In the genomic region with DNA sequence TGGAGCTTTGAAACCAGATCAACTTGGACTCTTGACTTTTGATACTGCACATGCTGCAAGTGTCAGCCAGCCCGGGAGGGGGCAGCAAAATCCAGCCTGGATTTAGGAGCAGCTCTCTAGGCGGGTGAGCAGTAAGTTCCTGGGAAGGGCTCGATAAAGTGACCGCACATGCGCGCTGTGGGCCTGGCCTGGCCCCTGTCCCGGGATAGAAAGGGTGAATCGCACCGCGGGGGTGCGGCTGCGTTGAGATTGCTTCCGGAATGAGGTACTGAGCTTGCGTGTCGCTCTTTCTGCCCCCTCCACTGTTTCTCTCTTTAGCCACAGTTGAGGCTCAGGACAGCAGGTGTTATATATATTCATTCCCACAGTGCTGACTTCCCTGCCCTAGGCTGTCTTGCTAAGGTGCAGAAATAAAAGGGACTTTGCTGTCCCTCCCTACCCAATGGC, we compare ENCODE assay signal across 7 mouse cellular contexts. TPM values are rescaled to one million over a fixed set of nuclear protein-coding genes. Genes with fewer than 3 reads are reported as not detected.
DNase-seq lines count a peak whose midpoint lies in the region; ATAC-seq lines count a peak whose summit lies in the region.

No protein-coding gene starts in this region.

- peak; percentile 98 for ATAC-seq in granulocyte monocyte progenitor cell, adult 5-6 weeks (replicated peaks; ENCODE audit: poor library complexity, severe bottlenecking)
- peak; percentile 94 for ATAC-seq in midbrain, embryonic 14.5 days (ENCODE audit: low FRiP score, low TSS enrichment)

- peak overlapping the region; percentile 51 for H3K4me3 ChIP-seq in limb, embryonic 10.5 days
- H3K4me3 ChIP-seq in midbrain, embryonic 14.5 days (replicated peaks; ENCODE audit: low read depth, low read length) = peak overlapping the region; percentile 31

- peak; percentile 90 for DNase-seq in adrenal gland, adult 2 months
- DNase-seq in embryo, embryonic 11.5 days (ENCODE audit: low read depth, low spot score) = peak; percentile 81
- peak; percentile 86 for DNase-seq in kidney, adult 11 months
- peak; percentile 88 for DNase-seq in limb, embryonic 10.5 days (ENCODE audit: low spot score)
- peak; percentile 92 for DNase-seq in midbrain, embryonic 14.5 days
- DNase-seq in spleen, adult 18-20 months = peak; percentile 46 to 69

- H3K27me3 ChIP-seq in limb, embryonic 10.5 days (ENCODE audit: low read depth, poor library complexity, severe bottlenecking) = no peaks in the 10 kb centered on the region
- no peaks in the 10 kb centered on the region for H3K27me3 ChIP-seq in midbrain, embryonic 14.5 days (ENCODE audit: control insufficient read depth, insufficient read depth, low read length)

- no peaks in the 10 kb centered on the region for H3K36me3 ChIP-seq in limb, embryonic 10.5 days
- H3K36me3 ChIP-seq in midbrain, embryonic 14.5 days (ENCODE audit: control insufficient read depth, insufficient read depth, low read length) = no peaks in the 10 kb centered on the region

- H3K27ac ChIP-seq in limb, embryonic 10.5 days = peak overlapping the region; percentile 38; the same call in 1 of the 2 replicates
- H3K27ac ChIP-seq in midbrain, embryonic 14.5 days (replicated peaks; ENCODE audit: low read depth, low read length) = no peak overlapping the region

- peak overlapping the region; percentile 56 for H3K4me2 ChIP-seq in midbrain, embryonic 14.5 days (ENCODE audit: low read length)

- peak overlapping the region; percentile 28; the same call in 1 of the 2 replicates for H3K9ac ChIP-seq in midbrain, embryonic 14.5 days (replicated peaks; ENCODE audit: low read length)

- under 1% methylated on average over 15 of the region's 15 CpGs for WGBS in limb, embryonic 10.5 days
- under 1% methylated on average over 15 of the region's 15 CpGs for WGBS in midbrain, embryonic 14.5 days

- H3K4me1 ChIP-seq in limb, embryonic 10.5 days = peaks cover 6% of the 10 kb centered on the region; the same call in 1 of the 2 replicates
- H3K4me1 ChIP-seq in midbrain, embryonic 14.5 days (ENCODE audit: control insufficient read depth, insufficient read depth, low read length) = peaks cover 7% of the 10 kb centered on the region; the same call in 1 of the 2 replicates

- H3K9me3 ChIP-seq in limb, embryonic 10.5 days (replicated peaks) = no peaks in the 10 kb centered on the region
- no peaks in the 10 kb centered on the region for H3K9me3 ChIP-seq in midbrain, embryonic 14.5 days (ENCODE audit: control insufficient read depth, low read length)

RNA-seq across cellular contexts. Expression of a gene that starts 52.1 kb away (rescaled TPM):
- total RNA-seq in adrenal gland, adult 2 months (2021) = 1 to 10 TPM; 4.1 to 5.9 TPM
- 3.1 and 3.8 TPM in 2 replicates for polyA plus RNA-seq in adrenal gland, adult 2 months (2012; rRNA removed)
- total RNA-seq in granulocyte monocyte progenitor cell, adult 5-6 weeks (2014; fragmentation: Nextera tagmentation) = 1.1 and 1.6 TPM in 2 replicates
- total RNA-seq in granulocyte monocyte progenitor cell, adult 5-6 weeks (2017) = 1.4 and 2.4 TPM in 2 replicates
- 4.7 and 7.8 TPM in 2 replicates for polyA plus RNA-seq in limb, embryonic 10.5 days (2016; fragmentation: Nextera tagmentation; extraction: Ambion mirVana)
- polyA plus RNA-seq in midbrain, embryonic 14.5 days (2014; fragmentation: Nextera tagmentation; extraction: Ambion mirVana) = 15.8 and 16.2 TPM in 2 replicates
